Mouse (Mus musculus) kidney, embryonic 16.5 days (tissue): ENCODE data around the gene Gm30191. TPM values are rescaled to one million over a fixed set of nuclear protein-coding genes. Genes with fewer than 3 reads are reported as not detected.

Experiments
- ATAC-seq: fragments of 200-750 bp; cut with Nextera tagmentation; 2 replicates; pipeline ENCODE4 v1.8.0; 2017; ENCODE audit warnings: moderate TSS enrichment; ENCODE audit not compliant: low FRiP score, low TSS enrichment
- H3K27ac ChIP-seq: fragments of 300-500 bp; sonication (generic); 2 replicates; pipeline ENCODE4 v1.5.1; 2014; ENCODE audit warnings: low read length
- H3K27me3 ChIP-seq: fragments of 300-500 bp; sonication (generic); 2 replicates; pipeline ENCODE4 v1.6.1; 2014; ENCODE audit warnings: low read length, control low read depth, mixed read lengths; ENCODE audit not compliant: insufficient read depth
- H3K36me3 ChIP-seq: fragments of 300-500 bp; sonication (generic); 2 replicates; pipeline ENCODE4 v1.6.1; 2014; ENCODE audit warnings: low read length, control low read depth, mixed read lengths; ENCODE audit not compliant: insufficient read depth
- H3K4me1 ChIP-seq: fragments of 300-500 bp; sonication (generic); 2 replicates; pipeline ENCODE4 v1.6.1; 2014; ENCODE audit warnings: low read length, control low read depth, mixed read lengths; ENCODE audit not compliant: insufficient read depth
- H3K4me2 ChIP-seq: fragments of 300-500 bp; sonication (generic); replicated peaks from 2 replicates; pipeline ENCODE4 v1.6.1; 2014; ENCODE audit warnings: low read depth, low read length
- H3K4me3 ChIP-seq: fragments of 300-500 bp; sonication (generic); 2 replicates; pipeline ENCODE4 v1.5.1; 2014; ENCODE audit warnings: mild to moderate bottlenecking, low read length
- H3K9ac ChIP-seq: fragments of 300-500 bp; sonication (generic); replicated peaks from 2 replicates; pipeline ENCODE4 v1.6.1; 2014; ENCODE audit warnings: low read length
- H3K9me3 ChIP-seq: fragments of 300-500 bp; sonication (generic); 2 replicates; pipeline ENCODE4 v1.6.1; 2016; ENCODE audit warnings: low read length, control low read depth
- WGBS: fragments of 180-500 bp; shearing (Covaris S2); extraction: QIAGEN DNeasy Blood & Tissue Kit; methylation state at CpG from one replicate; pipeline ENCODE4 v1.1.7; 2014; 5-methylcytosine and 5-hydroxymethylcytosine counted together
- polyA plus RNA-seq: library from polyadenylated mRNA; unstranded; fragments of >200 nt; fragmentation: Nextera tagmentation; extraction: Ambion mirVana; gene quantifications from 2 replicates; pipeline ENCODE4 v1.2.1, GENCODE M21; 2015

Gene Gm30191
- polyA plus RNA-seq, 1 experiment from 2014 or later: not detected

GRCm38 (mm10) chr4:134251241-134252130, 4.8 kb downstream of the Gm30191 start:
- H3K9ac ChIP-seq: peak overlapping the region; percentile 66
- no peak for ATAC-seq
- no peaks in the 10 kb centered on the region for H3K36me3 ChIP-seq
- H3K4me1 ChIP-seq: peaks cover 55% of the 10 kb centered on the region
- H3K4me3 ChIP-seq: peak overlapping the region; percentile 52
- H3K4me2 ChIP-seq: peak overlapping the region; percentile 92
- H3K9me3 ChIP-seq: no peaks in the 10 kb centered on the region
- under 1% methylated on average over 90 of the region's 91 CpGs for WGBS
- H3K27ac ChIP-seq: no peak overlapping the region
- H3K27me3 ChIP-seq: peaks cover 65% of the 10 kb centered on the region

DNA sequence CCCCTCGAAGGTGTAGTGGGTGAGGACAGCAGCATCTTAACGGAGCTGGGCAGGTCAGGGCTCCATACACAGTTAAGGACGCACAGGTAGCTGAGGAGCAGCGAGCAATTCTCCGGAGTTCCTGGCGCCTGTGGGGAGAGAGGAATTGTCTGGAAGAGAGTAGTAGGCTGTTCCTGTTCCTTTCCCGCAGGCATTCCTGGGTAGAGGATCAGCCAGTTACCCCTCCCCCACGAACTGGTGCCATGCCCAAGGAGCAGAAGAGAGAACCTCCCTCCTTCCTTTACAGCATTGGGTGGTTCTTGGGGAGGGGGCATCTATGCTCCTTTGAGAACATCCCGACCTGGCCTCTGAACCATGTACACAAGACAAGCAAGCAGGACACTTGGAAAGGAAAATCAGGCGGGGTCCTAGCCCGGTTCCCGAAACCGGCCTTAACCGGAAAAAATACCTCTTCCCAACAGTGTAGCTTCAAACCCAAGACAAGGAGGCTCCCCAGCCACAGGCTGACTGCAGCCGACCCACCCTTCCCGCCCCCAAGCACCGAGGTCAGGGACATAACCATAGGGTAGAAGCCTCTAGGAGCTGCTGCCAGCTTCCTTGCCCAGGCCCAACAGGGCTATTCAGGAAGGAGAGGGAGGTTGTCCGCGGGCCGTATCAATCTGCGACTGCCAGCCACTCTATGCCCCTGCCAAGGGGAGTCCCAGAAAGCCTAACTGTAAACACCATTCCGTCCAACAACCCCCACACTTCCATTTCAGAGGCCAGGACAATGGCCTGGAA, 5.6 kb downstream of the Gm30191 start:
- Histone ChIP-seq H3K9me3 (no peaks in the 10 kb centered on the region), H3K9ac (peak overlapping the region; percentile 66), H3K4me1 (peaks cover 62% of the 10 kb centered on the region), H3K4me3 (peak overlapping the region; percentile 52), H3K27me3 (peaks cover 61% of the 10 kb centered on the region), H3K4me2 (peak overlapping the region; percentile 92), H3K27ac (peak overlapping the region; percentile 36), H3K36me3 (no peaks in the 10 kb centered on the region)
- 14% methylated on average over 22 of the region's 22 CpGs for WGBS
- ATAC-seq: no peak

DNA sequence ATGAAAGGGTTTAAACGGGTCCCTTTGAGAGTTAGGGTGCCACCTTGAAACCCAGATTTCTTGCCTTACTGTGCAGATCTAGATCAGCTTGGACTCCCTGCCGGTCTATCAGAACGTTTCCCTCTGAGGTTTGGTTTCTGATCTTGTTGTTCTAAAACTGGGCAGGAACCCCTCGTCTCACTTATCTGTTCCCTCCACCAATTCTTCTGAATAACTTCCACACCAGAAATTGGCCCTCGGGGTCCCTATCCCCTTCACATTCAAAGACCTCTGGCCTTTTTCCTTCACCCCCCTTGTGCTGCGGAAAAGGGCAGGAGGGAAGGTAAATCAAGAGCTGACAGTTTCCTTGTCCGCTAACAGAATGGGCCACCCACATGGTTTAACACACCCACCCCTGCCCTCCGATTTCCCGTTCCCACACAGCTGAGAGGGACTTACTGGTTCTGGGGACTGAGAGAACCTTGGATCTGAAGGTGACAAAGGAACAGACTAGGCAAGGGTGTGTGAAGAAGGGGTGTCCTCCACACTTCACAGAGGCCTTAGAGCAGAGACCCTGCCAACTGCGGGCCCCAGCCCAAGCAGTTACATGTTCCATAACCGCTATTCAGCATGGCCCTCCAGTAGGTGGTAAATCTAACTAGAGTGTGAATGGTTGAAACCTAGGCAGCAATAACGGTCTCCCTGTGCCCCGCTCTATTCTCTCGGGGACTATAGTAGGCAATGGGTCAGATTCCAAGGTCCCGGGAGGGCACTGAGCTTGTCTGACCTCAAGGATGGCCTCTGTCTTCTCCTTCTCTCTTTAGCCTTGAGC, 6.4 kb downstream of the Gm30191 start:
- Histone ChIP-seq H3K4me1 (peaks cover 64% of the 10 kb centered on the region), H3K27ac (peak overlapping the region; percentile 67), H3K27me3 (peaks cover 53% of the 10 kb centered on the region), H3K36me3 (no peaks in the 10 kb centered on the region), H3K9ac (peak overlapping the region; percentile 53), H3K4me3 (peak overlapping the region; percentile 52), H3K9me3 (no peaks in the 10 kb centered on the region), H3K4me2 (peak overlapping the region; percentile 92)
- ATAC-seq: no peak
- 13% methylated on average over 15 of the region's 15 CpGs for WGBS

DNA sequence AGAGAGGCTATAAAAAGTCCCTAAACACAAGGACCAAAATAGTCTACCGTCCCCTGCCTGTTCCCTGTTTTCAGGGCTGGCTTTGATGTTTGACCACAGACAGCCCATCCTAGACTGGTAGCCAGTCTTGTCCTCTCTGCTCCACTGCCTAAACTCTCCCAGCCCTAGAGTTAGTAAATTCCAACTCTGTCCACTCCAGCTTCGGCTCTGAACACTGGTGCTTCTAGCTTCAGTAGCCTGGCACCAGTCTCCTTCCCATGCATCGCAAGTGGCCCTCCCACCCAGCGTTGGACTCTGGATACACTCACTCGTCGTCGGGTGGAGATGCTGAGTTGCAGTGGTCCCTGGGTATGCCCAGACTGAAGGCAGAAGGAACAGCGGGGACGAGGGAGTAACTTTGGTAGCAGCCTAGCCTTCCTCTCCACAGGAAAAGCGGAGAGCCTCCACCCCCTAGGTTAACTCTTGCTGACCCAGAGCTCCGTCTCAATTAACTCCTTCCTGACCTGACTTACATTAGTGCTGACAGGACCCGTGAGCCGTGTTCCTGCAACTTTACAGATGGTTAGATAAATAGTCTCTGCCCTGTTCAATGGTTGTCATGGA, 7.1 kb downstream of the Gm30191 start, which contains the start of gene Grrp1:
Grrp1 (minus strand) TSS at position 385 of the 603 bp plus-strand sequence.
- Histone ChIP-seq H3K4me3 (peak within 1 kb of the TSS; percentile 52), H3K36me3 (no peaks in the 10 kb centered on the region), H3K27ac (peak within 1 kb of the TSS; percentile 67), H3K4me2 (peak within 1 kb of the TSS; percentile 92), H3K27me3 (peaks cover 46% of the 10 kb centered on the region), H3K9me3 (no peaks in the 10 kb centered on the region), H3K4me1 (peaks cover 64% of the 10 kb centered on the region), H3K9ac (peak within 1 kb of the TSS; percentile 53)
- WGBS: 2% methylated on average over 13 of the region's 13 CpGs
- ATAC-seq: no peak

GRCm38 (mm10) chr4:134254835-134255234, 8.1 kb downstream of the Gm30191 start:
- H3K27me3 ChIP-seq: peaks cover 42% of the 10 kb centered on the region
- H3K4me3 ChIP-seq: no peak overlapping the region
- H3K9ac ChIP-seq: no peak overlapping the region
- WGBS: 57% methylated on average over 3 of the region's 3 CpGs
- no peaks in the 10 kb centered on the region for H3K9me3 ChIP-seq
- no peak overlapping the region for H3K4me2 ChIP-seq
- H3K27ac ChIP-seq: no peak overlapping the region
- H3K4me1 ChIP-seq: peaks cover 59% of the 10 kb centered on the region
- ATAC-seq: no peak
- H3K36me3 ChIP-seq: no peaks in the 10 kb centered on the region

DNA sequence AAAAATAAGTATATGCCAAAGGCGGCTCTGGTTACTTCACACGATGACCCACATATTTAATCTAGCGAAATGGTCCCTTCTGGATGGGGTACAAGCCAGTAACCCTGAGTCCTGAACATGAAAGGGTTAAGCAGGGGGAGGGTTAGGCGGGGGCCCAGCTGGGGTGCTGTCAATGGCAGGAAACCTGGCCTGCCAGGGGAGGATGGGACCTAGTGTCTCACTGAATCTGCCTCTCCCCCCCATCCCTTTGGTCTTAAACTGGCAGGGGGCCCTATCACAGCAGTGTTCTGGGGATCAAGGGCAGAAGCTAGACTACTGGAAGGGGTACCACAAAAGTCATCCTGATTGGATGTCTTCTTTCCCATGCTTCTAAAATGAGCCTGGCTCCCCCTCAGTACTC, 9.1 kb downstream of the Gm30191 start:
- H3K4me2 ChIP-seq: peak overlapping the region; percentile 20; the same call in 1 of the 2 replicates
- no peak overlapping the region for H3K4me3 ChIP-seq
- H3K9ac ChIP-seq: no peak overlapping the region; the same call in 1 of the 2 replicates
- peak overlapping the region; percentile 75 for H3K27ac ChIP-seq
- 37% methylated on average over 4 of the region's 4 CpGs for WGBS
- no peak for ATAC-seq
- peaks cover 49% of the 10 kb centered on the region for H3K4me1 ChIP-seq
- H3K9me3 ChIP-seq: no peaks in the 10 kb centered on the region
- no peaks in the 10 kb centered on the region for H3K36me3 ChIP-seq
- peaks cover 31% of the 10 kb centered on the region for H3K27me3 ChIP-seq

GRCm38 (mm10) chr4:134256407-134257197, 9.9 kb downstream of the Gm30191 start:
- 16% methylated on average over 18 of the region's 19 CpGs for WGBS
- peak; percentile 25; the same call in 1 of the 2 replicates for ATAC-seq
- H3K9ac ChIP-seq: no peak overlapping the region; the same call in 1 of the 2 replicates

GRCm38 (mm10) chr4:134257198-134258009, 10.7 kb downstream of the Gm30191 start:
- no peak overlapping the region for H3K4me3 ChIP-seq
- H3K9me3 ChIP-seq: no peaks in the 10 kb centered on the region
- H3K4me1 ChIP-seq: peaks cover 34% of the 10 kb centered on the region
- no peak for ATAC-seq
- no peak overlapping the region for H3K4me2 ChIP-seq
- peaks cover 16% of the 10 kb centered on the region for H3K27me3 ChIP-seq
- peak overlapping the region; percentile 41 for H3K27ac ChIP-seq
- H3K36me3 ChIP-seq: no peaks in the 10 kb centered on the region
- 32% methylated on average over 11 of the region's 11 CpGs for WGBS
- no peak overlapping the region; the same call in 1 of the 2 replicates for H3K9ac ChIP-seq

More at GRCm38 (mm10) chr4:134256407-134257197, 9.9 kb downstream of the Gm30191 start:
- H3K4me3 ChIP-seq: no peak overlapping the region
- no peaks in the 10 kb centered on the region for H3K36me3 ChIP-seq
- peak overlapping the region; percentile 75 for H3K27ac ChIP-seq
- H3K9me3 ChIP-seq: no peaks in the 10 kb centered on the region
- peaks cover 24% of the 10 kb centered on the region for H3K27me3 ChIP-seq
- peaks cover 42% of the 10 kb centered on the region for H3K4me1 ChIP-seq
- peak overlapping the region; percentile 20; the same call in 1 of the 2 replicates for H3K4me2 ChIP-seq
